Mouse (Mus musculus): ENCODE measurements around the gene Pik3c2a. TPM values are rescaled to one million over a fixed set of nuclear protein-coding genes. Genes with fewer than 3 reads are reported as not detected.

Pik3c2a gene
- polyA plus RNA-seq, 1 experiment = 48.3 TPM

GRCm38 (mm10) chr7:116307099-116307870, 136.0 kb downstream of the Pik3c2a start:
- H3K4me1 ChIP-seq (ENCODE audit: control insufficient read depth, insufficient read depth, low read length) = no peaks in the 10 kb centered on the region
- no peak overlapping the region for H3K27ac ChIP-seq (ENCODE audit: insufficient read depth, low read length)
- H3K4me3 ChIP-seq (ENCODE audit: insufficient read depth, low read length) = peak overlapping the region; percentile 47
- TF ChIP-seq CTCF (IDR thresholded peaks at IDR 0.05; ENCODE audit: borderline replicate concordance, insufficient read depth, low read length) = no peak
- peak; percentile 49; the same call in 1 of the 2 replicates for TF ChIP-seq POLR2A (IDR thresholded peaks at IDR 0.05; ENCODE audit: low read depth, low read length)

- H3K27ac ChIP-seq (ENCODE audit: insufficient read depth, low read length) = no peak overlapping the region
- H3K4me1 ChIP-seq (ENCODE audit: control insufficient read depth, insufficient read depth, low read length) = no peaks in the 10 kb centered on the region
- TF ChIP-seq CTCF (IDR thresholded peaks at IDR 0.05; ENCODE audit: borderline replicate concordance, insufficient read depth, low read length) (no peak), POLR2A (IDR thresholded peaks at IDR 0.05; ENCODE audit: low read depth, low read length) (no peak)
- H3K4me3 ChIP-seq (ENCODE audit: insufficient read depth, low read length) = peak overlapping the region; percentile 47; the same call in 1 of the 2 replicates
These were observed 136.6 kb downstream of the Pik3c2a start for GRCm38 (mm10) chr7:116306601-116307000.

GRCm38 (mm10) chr7:116301661-116302311, 141.5 kb downstream of the Pik3c2a start:
- Histone ChIP-seq H3K4me1 (ENCODE audit: control insufficient read depth, insufficient read depth, low read length) (no peaks in the 10 kb centered on the region), H3K27ac (ENCODE audit: insufficient read depth, low read length) (no peak overlapping the region), H3K4me3 (ENCODE audit: insufficient read depth, low read length) (no peak overlapping the region)
- TF ChIP-seq CTCF (IDR thresholded peaks at IDR 0.05; ENCODE audit: borderline replicate concordance, insufficient read depth, low read length) = no peak
- TF ChIP-seq POLR2A (IDR thresholded peaks at IDR 0.05; ENCODE audit: low read depth, low read length) = no peak

- TF ChIP-seq POLR2A (IDR thresholded peaks at IDR 0.05; ENCODE audit: low read depth, low read length) (no peak), CTCF (IDR thresholded peaks at IDR 0.05; ENCODE audit: borderline replicate concordance, insufficient read depth, low read length) (no peak)
- H3K4me1 ChIP-seq (ENCODE audit: control insufficient read depth, insufficient read depth, low read length) = no peaks in the 10 kb centered on the region
- no peak overlapping the region for H3K27ac ChIP-seq (ENCODE audit: insufficient read depth, low read length)
- no peak overlapping the region for H3K4me3 ChIP-seq (ENCODE audit: insufficient read depth, low read length)
These were observed 142.1 kb downstream of the Pik3c2a start for GRCm38 (mm10) chr7:116301144-116301543.

- H3K4me3 ChIP-seq (ENCODE audit: insufficient read depth, low read length) = no peak overlapping the region
- no peaks in the 10 kb centered on the region for H3K4me1 ChIP-seq (ENCODE audit: control insufficient read depth, insufficient read depth, low read length)
- TF ChIP-seq POLR2A (IDR thresholded peaks at IDR 0.05; ENCODE audit: low read depth, low read length) (no peak), CTCF (IDR thresholded peaks at IDR 0.05; ENCODE audit: borderline replicate concordance, insufficient read depth, low read length) (no peak)
- no peak overlapping the region for H3K27ac ChIP-seq (ENCODE audit: insufficient read depth, low read length)
These were observed 144.4 kb downstream of the Pik3c2a start for GRCm38 (mm10) chr7:116298851-116299250.

GRCm38 (mm10) chr7:116298389-116298788, 144.9 kb downstream of the Pik3c2a start:
- Histone ChIP-seq H3K4me3 (ENCODE audit: insufficient read depth, low read length) (no peak overlapping the region), H3K27ac (ENCODE audit: insufficient read depth, low read length) (no peak overlapping the region), H3K4me1 (ENCODE audit: control insufficient read depth, insufficient read depth, low read length) (no peaks in the 10 kb centered on the region)
- TF ChIP-seq CTCF (IDR thresholded peaks at IDR 0.05; ENCODE audit: borderline replicate concordance, insufficient read depth, low read length) (no peak), POLR2A (IDR thresholded peaks at IDR 0.05; ENCODE audit: low read depth, low read length) (no peak)

- no peak overlapping the region for H3K27ac ChIP-seq (ENCODE audit: insufficient read depth, low read length)
- TF ChIP-seq POLR2A (IDR thresholded peaks at IDR 0.05; ENCODE audit: low read depth, low read length) (no peak), CTCF (IDR thresholded peaks at IDR 0.05; ENCODE audit: borderline replicate concordance, insufficient read depth, low read length) (no peak)
These were observed 148.3 kb downstream of the Pik3c2a start for GRCm38 (mm10) chr7:116294961-116295360.

GRCm38 (mm10) chr7:116292377-116292776, 150.9 kb downstream of the Pik3c2a start:
- Histone ChIP-seq H3K4me1 (ENCODE audit: control insufficient read depth, insufficient read depth, low read length) (peaks cover 8% of the 10 kb centered on the region), H3K4me3 (ENCODE audit: insufficient read depth, low read length) (no peak overlapping the region), H3K27ac (ENCODE audit: insufficient read depth, low read length) (no peak overlapping the region)
- no peak for TF ChIP-seq POLR2A (IDR thresholded peaks at IDR 0.05; ENCODE audit: low read depth, low read length)
- TF ChIP-seq CTCF (IDR thresholded peaks at IDR 0.05; ENCODE audit: borderline replicate concordance, insufficient read depth, low read length) = no peak

More at GRCm38 (mm10) chr7:116294961-116295360, 148.3 kb downstream of the Pik3c2a start:
- Histone ChIP-seq H3K4me1 (ENCODE audit: control insufficient read depth, insufficient read depth, low read length) (no peaks in the 10 kb centered on the region), H3K4me3 (ENCODE audit: insufficient read depth, low read length) (no peak overlapping the region)

- peaks cover 10% of the 10 kb centered on the region for H3K4me1 ChIP-seq (ENCODE audit: control insufficient read depth, insufficient read depth, low read length)
- TF ChIP-seq POLR2A (IDR thresholded peaks at IDR 0.05; ENCODE audit: low read depth, low read length) (no peak), CTCF (IDR thresholded peaks at IDR 0.05; ENCODE audit: borderline replicate concordance, insufficient read depth, low read length) (no peak)
- H3K27ac ChIP-seq (ENCODE audit: insufficient read depth, low read length) = no peak overlapping the region
- no peak overlapping the region for H3K4me3 ChIP-seq (ENCODE audit: insufficient read depth, low read length)
These were observed 152.7 kb downstream of the Pik3c2a start for GRCm38 (mm10) chr7:116290559-116290958.

GRCm38 (mm10) chr7:116288996-116289395, 154.3 kb downstream of the Pik3c2a start:
- Histone ChIP-seq H3K4me1 (ENCODE audit: control insufficient read depth, insufficient read depth, low read length) (peaks cover 10% of the 10 kb centered on the region), H3K4me3 (ENCODE audit: insufficient read depth, low read length) (no peak overlapping the region), H3K27ac (ENCODE audit: insufficient read depth, low read length) (no peak overlapping the region)
- TF ChIP-seq POLR2A (IDR thresholded peaks at IDR 0.05; ENCODE audit: low read depth, low read length) (no peak), CTCF (IDR thresholded peaks at IDR 0.05; ENCODE audit: borderline replicate concordance, insufficient read depth, low read length) (no peak)

Data from embryonic fibroblast, embryonic 13.5 days (primary cell).